ENCODE assay signal across 20 mouse cellular contexts in the genomic region with DNA sequence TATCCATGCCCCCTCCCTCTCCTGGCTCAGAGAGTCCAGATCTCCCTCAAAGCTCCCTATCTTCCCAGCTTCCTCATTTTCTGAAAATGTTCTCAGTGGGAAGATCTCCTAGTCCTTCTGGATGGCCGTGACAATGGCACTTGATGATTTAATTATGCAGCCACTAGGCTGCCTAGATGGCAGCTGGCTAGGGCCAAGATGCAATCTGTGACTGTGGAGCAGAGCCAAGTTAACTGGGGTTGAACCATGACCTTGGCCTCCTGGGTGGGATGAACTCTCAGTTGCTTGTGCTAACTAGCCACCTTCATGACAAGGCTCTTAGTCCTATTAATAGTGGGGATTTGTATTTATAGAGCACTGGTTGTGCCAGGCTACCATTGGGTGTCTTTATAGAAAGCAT.
A peak's percentile ranks its signal among the peaks of the same experiment; 100 is the strongest.
DNase-seq lines count a peak whose midpoint lies in the region; ATAC-seq and TF ChIP-seq lines count a peak whose summit lies in the region.
"Had no signal": no experiment of that assay in that cellular context is flagged by ENCODE, and none has a peak within 500 bp of the region (broad histone marks: within the 10 kb centered on the region; RNA-seq: fewer than 3 reads in every experiment).

No protein-coding gene starts in this region.

- 9% methylated on average over 1 of the region's 1 CpGs for WGBS in heart, postnatal 0 days
- 54% methylated on average over 1 of the region's 1 CpGs for WGBS in midbrain, postnatal 0 days
- WGBS in midbrain, embryonic 14.5 days = 30% methylated on average over 1 of the region's 1 CpGs

- no peaks in the 10 kb centered on the region for H3K36me3 ChIP-seq in heart, postnatal 0 days (replicated peaks; ENCODE audit: control insufficient read depth, insufficient read depth, low read length)
- no peaks in the 10 kb centered on the region for H3K36me3 ChIP-seq in midbrain, postnatal 0 days (ENCODE audit: insufficient read depth, low read length)
- no peaks in the 10 kb centered on the region for H3K36me3 ChIP-seq in midbrain, embryonic 14.5 days (ENCODE audit: control insufficient read depth, insufficient read depth, low read length)
- H3K36me3 ChIP-seq: hindbrain, embryonic 15.5 days; limb, embryonic 10.5 days; liver, embryonic 15.5 days had no signal

- peaks cover 11% of the 10 kb centered on the region for H3K4me1 ChIP-seq in heart, postnatal 0 days (ENCODE audit: control insufficient read depth, insufficient read depth)
- H3K4me1 ChIP-seq in midbrain, postnatal 0 days (ENCODE audit: insufficient read depth, low read length) = no peaks in the 10 kb centered on the region
- no peaks in the 10 kb centered on the region for H3K4me1 ChIP-seq in midbrain, embryonic 14.5 days (ENCODE audit: control insufficient read depth, insufficient read depth, low read length)
- H3K4me1 ChIP-seq: hindbrain, embryonic 15.5 days; limb, embryonic 10.5 days; liver, embryonic 15.5 days had no signal

- intact Hi-C loops in heart, postnatal 10 days (cut with DNase I) = no loop called here

- DNase-seq in cerebellum, adult 11-12 months = peak; percentile 11
- DNase-seq in cerebellum, adult 8-10 months = no peak
- no peak for DNase-seq in heart, postnatal 0 days (ENCODE audit: low spot score)
- no peak for DNase-seq in heart, postnatal 10 days
- peak; percentile 68 for DNase-seq in midbrain, postnatal 0 days (ENCODE audit: low spot score)
- no peak for DNase-seq in midbrain, embryonic 14.5 days
- DNase-seq in T-cell, adult 2 months (ENCODE audit: low spot score) = no peak
- DNase-seq: embryo, embryonic 11 days; kidney, adult 11 months; layer of hippocampus, postnatal 36 days; right cerebral cortex, adult 18-20 months; thymus, postnatal 25 days had no signal

- peak; percentile 47; the same call in 1 of the 2 replicates for ATAC-seq in heart, postnatal 0 days (ENCODE audit: insufficient read depth, low read depth)
- no peak for ATAC-seq in midbrain, postnatal 0 days (ENCODE audit: low FRiP score)
- no peak for ATAC-seq in midbrain, embryonic 14.5 days (ENCODE audit: low FRiP score, low TSS enrichment)
- ATAC-seq in activated CD4-positive, CD25-positive, alpha-beta regulatory T cell, adult 4 months = no peak
- ATAC-seq: forebrain, embryonic 14.5 days had no signal

- H3K9me3 ChIP-seq in heart, postnatal 0 days (replicated peaks; ENCODE audit: control insufficient read depth, low read length) = no peaks in the 10 kb centered on the region
- H3K9me3 ChIP-seq in midbrain, postnatal 0 days (ENCODE audit: low read length) = no peaks in the 10 kb centered on the region
- no peaks in the 10 kb centered on the region for H3K9me3 ChIP-seq in midbrain, embryonic 14.5 days (ENCODE audit: control insufficient read depth, low read length)
- H3K9me3 ChIP-seq: hindbrain, embryonic 15.5 days; limb, embryonic 10.5 days; liver, embryonic 15.5 days had no signal

- TF ChIP-seq EP300 in heart, postnatal 0 days (IDR thresholded peaks at IDR 0.05; ENCODE audit: low read depth) = no peak

- no peak for TF ChIP-seq CTCF in heart, postnatal 0 days (IDR thresholded peaks at IDR 0.05; ENCODE audit: low read depth)
- no peak for TF ChIP-seq CTCF in midbrain, postnatal 0 days (IDR thresholded peaks at IDR 0.05)

- no peaks in the 10 kb centered on the region for H3K27me3 ChIP-seq in heart, postnatal 0 days (ENCODE audit: control insufficient read depth, insufficient read depth, low read length)
- no peaks in the 10 kb centered on the region for H3K27me3 ChIP-seq in midbrain, postnatal 0 days (ENCODE audit: insufficient read depth, low read length)
- H3K27me3 ChIP-seq in midbrain, embryonic 14.5 days (ENCODE audit: control insufficient read depth, insufficient read depth, low read length) = no peaks in the 10 kb centered on the region
- H3K27me3 ChIP-seq: hindbrain, embryonic 15.5 days; liver, embryonic 15.5 days had no signal

- H3K4me3 ChIP-seq in heart, postnatal 0 days (ENCODE audit: low read depth, low read length) = no peak overlapping the region
- no peak overlapping the region for H3K4me3 ChIP-seq in midbrain, postnatal 0 days (ENCODE audit: low read depth, low read length)
- no peak overlapping the region for H3K4me3 ChIP-seq in midbrain, embryonic 14.5 days (replicated peaks; ENCODE audit: low read depth, low read length)
- H3K4me3 ChIP-seq: hindbrain, embryonic 15.5 days; limb, embryonic 10.5 days; liver, embryonic 15.5 days; myocyte had no signal

- H3K9ac ChIP-seq in heart, postnatal 0 days (replicated peaks; ENCODE audit: low read depth, low read length) = no peak overlapping the region
- H3K9ac ChIP-seq in midbrain, postnatal 0 days (replicated peaks; ENCODE audit: low read length, poor library complexity, severe bottlenecking) = no peak overlapping the region
- no peak overlapping the region for H3K9ac ChIP-seq in midbrain, embryonic 14.5 days (replicated peaks; ENCODE audit: low read length)
- H3K9ac ChIP-seq: hindbrain, embryonic 15.5 days; liver, embryonic 15.5 days had no signal

- H3K27ac ChIP-seq in heart, postnatal 0 days (ENCODE audit: low read depth) = peak overlapping the region; percentile 36; the same call in 1 of the 2 replicates
- no peak overlapping the region for H3K27ac ChIP-seq in midbrain, postnatal 0 days (ENCODE audit: low read depth, low read length)
- H3K27ac ChIP-seq in midbrain, embryonic 14.5 days (replicated peaks; ENCODE audit: low read depth, low read length) = no peak overlapping the region
- H3K27ac ChIP-seq: hindbrain, embryonic 15.5 days; limb, embryonic 10.5 days; liver, embryonic 15.5 days; stomach, postnatal 0 days had no signal

- no peak overlapping the region for H3K4me2 ChIP-seq in heart, postnatal 0 days (ENCODE audit: low read depth, low read length)
- H3K4me2 ChIP-seq in midbrain, postnatal 0 days (ENCODE audit: low read depth, low read length, poor library complexity, severe bottlenecking) = no peak overlapping the region
- no peak overlapping the region for H3K4me2 ChIP-seq in midbrain, embryonic 14.5 days (ENCODE audit: low read length)
- H3K4me2 ChIP-seq: hindbrain, embryonic 15.5 days; liver, embryonic 15.5 days; midbrain, embryonic 11.5 days had no signal

Comparison
In these comparisons a context has a peak if more than half of its experiments do, and no peak if none do; other contexts are left out.
1. DNase-seq: peak in cerebellum, adult 11-12 months (single experiment) and midbrain, postnatal 0 days (single experiment); none in cerebellum, adult 8-10 months (single experiment), heart, postnatal 0 days (single experiment), heart, postnatal 10 days (0 of 2), midbrain, embryonic 14.5 days (single experiment) and T-cell, adult 2 months (single experiment).